Mouse (Mus musculus) liver, embryonic 16.5 days (tissue): Measurements from ENCODE around the gene Mcpt1. TPM values are rescaled to one million over a fixed set of nuclear protein-coding genes. Genes with fewer than 3 reads are reported as not detected.
"Not testable (repeated sequence)": the region's sequence is repeated elsewhere in the genome, so short reads cannot be mapped to it uniquely, and the experiment has no call there.

Experiments used
- ATAC-seq: fragments of 200-750 bp; cut with Nextera tagmentation; 2 replicates; pipeline ENCODE4 v1.8.0; 2017; ENCODE audit warnings: low read depth, mild to moderate bottlenecking, moderate number of reproducible peaks, moderate library complexity
- H3K27ac ChIP-seq: fragments of 300-500 bp; sonication (generic); 2 replicates; pipeline ENCODE4 v1.5.1; 2014; ENCODE audit warnings: mild to moderate bottlenecking, low read length
- H3K27me3 ChIP-seq: fragments of 300-500 bp; sonication (generic); 2 replicates; pipeline ENCODE4 v1.6.1; 2014; ENCODE audit warnings: low read depth, low read length, mixed read lengths; ENCODE audit not compliant: control insufficient read depth, insufficient read depth
- H3K36me3 ChIP-seq: fragments of 300-500 bp; sonication (generic); 2 replicates; pipeline ENCODE4 v1.6.1; 2014; ENCODE audit warnings: mild to moderate bottlenecking; ENCODE audit not compliant: control insufficient read depth, insufficient read depth
- H3K4me1 ChIP-seq: fragments of 300-500 bp; sonication (generic); 2 replicates; pipeline ENCODE4 v1.6.1; 2014; ENCODE audit warnings: low read depth, low read length, mixed read lengths; ENCODE audit not compliant: control insufficient read depth
- H3K4me2 ChIP-seq: fragments of 300-500 bp; sonication (generic); 2 replicates; pipeline ENCODE4 v1.6.1; 2014; ENCODE audit warnings: low read depth, low read length, mixed read lengths
- H3K4me3 ChIP-seq: fragments of 300-500 bp; sonication (generic); 2 replicates; pipeline ENCODE4 v1.5.1; 2014; ENCODE audit warnings: low read depth, mild to moderate bottlenecking, low read length
- H3K9ac ChIP-seq: fragments of 300-500 bp; sonication (generic); 2 replicates; pipeline ENCODE4 v1.6.1; 2014; ENCODE audit warnings: low read depth, low read length
- H3K9me3 ChIP-seq: fragments of 300-500 bp; sonication (generic); replicated peaks from 2 replicates; pipeline ENCODE4 v1.6.1; 2016; ENCODE audit warnings: low read length; ENCODE audit not compliant: control insufficient read depth
- WGBS: fragments of 180-500 bp; shearing (Covaris S2); extraction: QIAGEN DNeasy Blood & Tissue Kit; methylation state at CpG from one replicate; pipeline ENCODE4 v1.1.7; 2014; ENCODE audit not compliant: insufficient replicate concordance; 5-methylcytosine and 5-hydroxymethylcytosine counted together
- polyA plus RNA-seq: library from polyadenylated mRNA; unstranded; fragments of >200 nt; fragmentation: Nextera tagmentation; extraction: Ambion mirVana; gene quantifications from 2 replicates; pipeline ENCODE4 v1.2.1, GENCODE M21; 2015

Mcpt1 gene
- polyA plus RNA-seq, 1 experiment from 2014 or later, result not detected

DNA sequence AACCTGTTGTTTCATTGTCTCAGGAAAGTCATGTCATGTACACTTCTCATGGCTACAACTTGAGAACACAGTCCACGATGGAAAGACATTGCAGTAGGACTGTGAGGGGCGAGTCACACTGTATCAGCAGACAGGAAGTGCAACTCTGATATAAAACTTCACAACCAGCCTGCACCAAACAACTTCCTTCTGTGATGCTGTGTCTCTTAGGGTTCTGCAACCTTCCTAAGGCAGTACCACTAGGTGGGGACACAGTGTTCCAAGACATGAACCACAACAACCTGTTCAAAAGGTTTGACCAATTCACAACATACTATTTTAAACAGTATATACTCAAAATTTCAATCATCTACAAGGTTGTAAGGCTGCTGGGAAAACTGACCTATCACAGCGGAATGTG lies 37.6 kb downstream of the Mcpt1 start:
- no peak for ATAC-seq
- WGBS, result 43% methylated on average over 3 of the region's 3 CpGs
- Histone ChIP-seq H3K27ac (no peak overlapping the region), H3K4me3 (no peak overlapping the region), H3K36me3 (no peaks in the 10 kb centered on the region), H3K9me3 (no peaks in the 10 kb centered on the region), H3K27me3 (no peaks in the 10 kb centered on the region), H3K9ac (no peak overlapping the region), H3K4me1 (no peaks in the 10 kb centered on the region), H3K4me2 (no peak overlapping the region)

DNA sequence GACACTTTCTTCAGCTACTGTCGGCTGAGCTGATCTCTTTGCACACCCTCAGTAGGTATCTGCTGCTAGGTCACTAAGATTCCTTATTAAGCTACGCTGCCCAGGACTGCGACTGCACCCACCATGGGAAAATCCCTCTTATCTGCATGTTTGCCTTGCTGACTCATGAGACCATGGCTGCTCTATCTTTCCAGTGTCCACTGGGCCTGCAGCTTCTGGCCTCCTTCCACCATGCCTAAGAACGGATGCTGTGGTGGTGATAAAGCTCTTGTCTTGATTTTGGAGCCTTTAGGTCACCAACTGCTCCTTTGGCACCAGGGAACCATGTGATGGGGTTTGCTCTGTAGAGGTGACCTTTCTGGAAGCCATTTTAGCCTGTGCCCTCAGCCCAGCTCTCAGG lies 40.0 kb downstream of the Mcpt1 start:
- H3K4me1 ChIP-seq, result no peaks in the 10 kb centered on the region
- H3K4me2 ChIP-seq, result no peak overlapping the region
- ATAC-seq, result no peak
- H3K27me3 ChIP-seq, result no peaks in the 10 kb centered on the region
- H3K9ac ChIP-seq, result no peak overlapping the region
- no peaks in the 10 kb centered on the region for H3K9me3 ChIP-seq
- H3K4me3 ChIP-seq, result no peak overlapping the region
- 31% methylated on average over 4 of the region's 4 CpGs for WGBS
- no peak overlapping the region for H3K27ac ChIP-seq
- H3K36me3 ChIP-seq, result no peaks in the 10 kb centered on the region

DNA sequence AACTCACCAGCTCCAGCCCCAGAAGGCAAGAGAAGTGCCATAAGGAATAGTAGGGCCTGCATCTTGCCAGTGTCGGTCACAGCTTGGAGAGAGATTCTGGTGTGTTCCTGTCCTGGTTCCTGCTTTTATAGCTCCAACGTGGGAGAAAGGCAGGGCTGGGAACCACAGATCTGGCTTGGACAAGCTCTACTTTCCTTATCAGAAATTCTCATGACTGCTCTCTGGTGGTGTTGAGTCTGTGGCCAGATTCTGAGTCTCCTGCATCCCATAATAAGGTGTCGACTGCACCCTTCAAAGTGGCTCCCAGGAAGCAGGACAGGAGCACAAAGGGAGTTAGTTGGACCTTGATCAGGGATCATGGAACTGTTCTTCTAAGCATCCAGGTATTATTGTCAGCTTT lies 44.4 kb downstream of the Mcpt1 start, which contains the start of gene Mcpt4:
Mcpt4 (minus strand) TSS at position 101 of the 400 bp plus-strand sequence.
- WGBS, result 46% methylated on average over 3 of the region's 3 CpGs
- not testable (repeated sequence) for H3K27me3 ChIP-seq, ATAC-seq, H3K4me1 ChIP-seq, H3K4me2 ChIP-seq, H3K9ac ChIP-seq, H3K9me3 ChIP-seq, H3K36me3 ChIP-seq, H3K27ac ChIP-seq, H3K4me3 ChIP-seq

Other genes starting within 250 kb of the Mcpt1 start
- gene Adcy4, start 233.9 kb upstream of the Mcpt1 start, polyA plus RNA-seq, result 1.9 and 2.4 TPM in 2 replicates
- gene Ripk3, start 229.1 kb upstream of the Mcpt1 start, polyA plus RNA-seq, result 15.4 and 16.4 TPM in 2 replicates
- 0.71 TPM in 2 replicates for gene Nfatc4, start 194.8 kb upstream of the Mcpt1 start, polyA plus RNA-seq
- 2.7 and 2.9 TPM in 2 replicates for gene Nynrin, start 164.0 kb upstream of the Mcpt1 start, polyA plus RNA-seq
- 0.26 TPM in 2 replicates for gene Cbln3, start 133.6 kb upstream of the Mcpt1 start, polyA plus RNA-seq
- 10.9 and 12.8 TPM in 2 replicates for gene Khnyn, start 133.0 kb upstream of the Mcpt1 start, polyA plus RNA-seq
- gene Sdr39u1, start 117.7 kb upstream of the Mcpt1 start, polyA plus RNA-seq, result 11.9 and 14.6 TPM in 2 replicates
- gene Cma1, start 73.3 kb upstream of the Mcpt1 start, polyA plus RNA-seq, result 0.67 TPM in 2 replicates
- gene Cma2, start 67.0 kb upstream of the Mcpt1 start, polyA plus RNA-seq, result not detected in 2 replicates
- not detected in 2 replicates for gene Mcpt9, start 12.5 kb downstream of the Mcpt1 start, polyA plus RNA-seq
- 0.12 and 0.15 TPM in 2 replicates for gene Mcpt2, start 24.1 kb downstream of the Mcpt1 start, polyA plus RNA-seq
- 0.19 TPM in 1 of 2 replicates, not detected in the other for gene Mcpt4, start 44.3 kb downstream of the Mcpt1 start, polyA plus RNA-seq
- 4.3 and 7.3 TPM in 2 replicates for gene Mcpt8, start 67.3 kb downstream of the Mcpt1 start, polyA plus RNA-seq
- gene Ctsg, start 84.6 kb downstream of the Mcpt1 start, polyA plus RNA-seq, result 34.2 and 40.5 TPM in 2 replicates
- gene Gzme, start 102.7 kb downstream of the Mcpt1 start, polyA plus RNA-seq, result not detected in 2 replicates
- not detected in 2 replicates for gene Gzmd, start 114.6 kb downstream of the Mcpt1 start, polyA plus RNA-seq
- not detected in 2 replicates for gene Gzmg, start 141.6 kb downstream of the Mcpt1 start, polyA plus RNA-seq
- gene Gzmn, start 156.6 kb downstream of the Mcpt1 start, polyA plus RNA-seq, result not detected in 2 replicates
- gene Gzmf, start 193.4 kb downstream of the Mcpt1 start, polyA plus RNA-seq, result not detected in 2 replicates
- gene Gzmc, start 216.7 kb downstream of the Mcpt1 start, polyA plus RNA-seq, result 0.11 TPM in 1 of 2 replicates, not detected in the other
- 0.77 and 0.83 TPM in 2 replicates for gene Gzmb, start 244.3 kb downstream of the Mcpt1 start, polyA plus RNA-seq